Mouse (Mus musculus): ENCODE data around the gene Klhl26.

- no peak for TF ChIP-seq CTCF (IDR thresholded peaks at IDR 0.05; ENCODE audit: insufficient read depth, low read depth, low read length)
- TF ChIP-seq POLR2A (IDR thresholded peaks at IDR 0.05; ENCODE audit: insufficient read depth, low read depth, low read length): no peak
Observed at GRCm38 (mm10) chr8:70460199-70460598, 16.6 kb downstream of the Klhl26 start.
